Mouse (Mus musculus) right cerebral cortex, adult 2 months (tissue): Measurements from ENCODE around the gene Smpdl3a.

Experiments
- DNase-seq, 2 experiments: peaks; one replicate each; pipeline ENCODE4 v3.0.0; 2021 to 2022; ENCODE audit warnings: low spot score in 2 of 2

Gene Smpdl3a

GRCm38 (mm10) chr10:57819209-57819608 lies 25.1 kb downstream of the Smpdl3a start:
- no peak for DNase-seq

GRCm38 (mm10) chr10:57822473-57822872 lies 28.3 kb downstream of the Smpdl3a start:
- peak; percentile 35 to 37 for DNase-seq

- no peak for DNase-seq
Observed at GRCm38 (mm10) chr10:57828649-57829048, 34.5 kb downstream of the Smpdl3a start.

- peak in 1 of 2 experiments; percentile 13 for DNase-seq
Observed at GRCm38 (mm10) chr10:57829621-57830020, 35.5 kb downstream of the Smpdl3a start.

DNA sequence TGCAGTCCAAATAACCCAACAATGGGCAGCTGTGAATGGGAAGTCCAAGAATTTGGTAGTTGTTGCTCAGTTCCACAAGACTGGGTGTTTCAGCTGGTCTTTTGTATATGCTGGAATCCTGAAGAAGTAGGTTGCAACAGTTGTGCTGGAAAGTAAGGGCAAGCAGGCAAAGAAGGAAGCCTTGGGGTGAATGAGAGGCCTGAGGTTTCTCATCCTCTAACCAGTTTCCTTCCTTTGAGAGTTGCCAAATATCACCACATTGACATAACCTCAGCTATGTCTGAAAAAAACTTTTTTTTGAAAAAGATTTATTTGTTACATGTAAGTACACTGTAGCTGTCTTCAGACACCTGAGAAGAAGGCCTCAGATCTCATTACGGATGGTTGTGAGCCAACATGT lies 41.0 kb downstream of the Smpdl3a start:
- no peak for DNase-seq

GRCm38 (mm10) chr10:57835982-57836381 lies 41.8 kb downstream of the Smpdl3a start:
- DNase-seq = no peak

DNA sequence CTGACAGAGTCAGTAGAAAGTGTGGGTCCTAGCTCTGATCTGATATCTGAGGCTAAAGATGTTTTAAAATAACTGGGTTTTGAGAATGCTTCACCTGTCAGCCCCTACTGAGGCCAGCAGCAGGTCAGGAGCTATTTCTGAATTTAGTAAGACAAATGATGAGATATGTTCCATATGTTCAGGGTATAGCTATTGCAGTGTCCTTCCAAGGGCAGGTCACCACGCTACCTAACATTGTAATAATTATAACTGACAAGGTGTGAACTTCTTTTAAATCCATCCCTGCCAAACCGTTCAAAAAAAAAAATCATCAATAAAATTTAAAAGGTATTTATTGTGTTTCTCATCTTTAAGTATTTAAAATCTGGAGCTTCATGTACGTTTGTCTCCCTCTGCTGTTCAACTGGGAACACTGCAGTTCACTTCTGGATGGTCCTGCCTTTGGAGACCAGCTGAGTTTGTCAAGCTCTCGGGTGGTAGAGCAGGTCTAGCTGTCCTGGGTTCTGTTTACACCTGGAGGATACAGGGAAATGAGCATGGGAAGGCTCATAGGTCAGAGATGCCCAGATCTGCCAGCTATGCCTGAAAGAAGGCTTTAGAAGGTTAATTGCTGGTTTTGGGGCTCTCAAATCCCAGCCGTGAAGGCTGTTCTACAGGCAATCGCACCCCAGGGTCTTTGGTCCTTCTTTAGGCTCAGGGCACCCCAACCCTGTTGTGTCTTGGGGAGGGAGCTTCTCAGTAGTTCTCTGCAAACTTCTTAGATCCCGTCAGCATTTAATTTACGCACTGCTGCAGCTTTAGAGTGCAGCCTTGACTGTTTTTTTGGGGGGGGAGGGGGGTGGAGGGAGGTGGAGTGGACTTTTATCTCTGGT lies 47.7 kb downstream of the Smpdl3a start:
- DNase-seq = peak; percentile 70 to 79

GRCm38 (mm10) chr10:57847916-57848682 lies 54.0 kb downstream of the Smpdl3a start:
- DNase-seq = peak; percentile 38
